Mouse (Mus musculus) liver, adult (tissue): ENCODE data around the gene Olfr1090.

Experiments
- GATA4 ChIP-seq: IDR thresholded peaks from 2 replicates; pipeline ENCODE4 v1.6.1; 2014; ENCODE audit warnings: mild to moderate bottlenecking, low read length; ENCODE audit not compliant: insufficient replicate concordance

The Olfr1090 gene

GRCm38 (mm10) chr2:86758893-86759292, at the start of gene Olfr1090:
TSS of gene Olfr1090 (minus strand) at chr2:86758993.
- TF ChIP-seq GATA4, result no peak

GRCm38 (mm10) chr2:86782179-86782578, 23.4 kb upstream of the Olfr1090 start, which contains the start of gene Olfr1093:
TSS of gene Olfr1093 (plus strand) at chr2:86782479.
- no peak for TF ChIP-seq GATA4

GRCm38 (mm10) chr2:86761050-86761449, 2.3 kb upstream of the Olfr1090 start:
- no peak for TF ChIP-seq GATA4

GRCm38 (mm10) chr2:86733601-86734000, 25.2 kb downstream of the Olfr1090 start, which contains the start of gene Olfr1089:
TSS of gene Olfr1089 (minus strand) at chr2:86733701.
- no peak for TF ChIP-seq GATA4
